Mouse (Mus musculus) liver, postnatal 0 days (tissue): ENCODE measurements around the gene Lrch1.

Source experiments
- CTCF ChIP-seq: sonication (generic); IDR thresholded peaks from 2 replicates; pipeline ENCODE4 v1.5.1; 2016; ENCODE audit warnings: antibody characterized with exemption, low read depth
- EP300 ChIP-seq: IDR thresholded peaks from 2 replicates; pipeline ENCODE4 v1.6.1; 2016; ENCODE audit warnings: antibody characterized with exemption, low read depth, mild to moderate bottlenecking

GRCm38 (mm10) chr14:74794931-74795330 lies 152.7 kb downstream of the Lrch1 start:
- TF ChIP-seq CTCF (no peak), EP300 (no peak)
